Mouse (Mus musculus): ENCODE results near the gene Myh11. TPM values are rescaled to one million over a fixed set of nuclear protein-coding genes. Genes with fewer than 3 reads are reported as not detected.

Gene Myh11
- total and polyA plus RNA-seq, 3 experiments, result 0.01 TPM; not detected in 2

DNA sequence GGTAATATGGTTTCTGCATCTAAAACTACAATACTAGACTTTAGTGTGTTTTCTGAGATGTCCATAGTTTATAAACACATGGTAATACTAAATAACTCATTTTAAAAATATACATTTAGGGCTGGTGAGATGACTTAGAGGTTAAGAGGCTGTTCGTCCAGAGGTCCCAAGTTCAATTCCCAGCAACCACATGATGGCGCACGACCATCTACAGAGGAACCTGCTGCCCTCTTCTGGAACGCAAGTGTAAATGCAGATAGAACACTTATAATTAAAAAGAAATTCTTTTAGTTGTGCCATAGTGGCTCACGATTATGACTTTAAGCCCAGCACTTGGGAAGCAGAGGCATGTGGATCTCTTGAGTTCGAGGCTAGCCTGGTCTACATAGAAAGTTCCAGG is 20.2 kb upstream of the Myh11 start (continued):
- TF ChIP-seq MYC (IDR thresholded peaks at IDR 0.05; ENCODE audit: low read depth, low read length), result 0 out of 2 replicates have a peak, but pooled peaks have one; percentile 33

DNA sequence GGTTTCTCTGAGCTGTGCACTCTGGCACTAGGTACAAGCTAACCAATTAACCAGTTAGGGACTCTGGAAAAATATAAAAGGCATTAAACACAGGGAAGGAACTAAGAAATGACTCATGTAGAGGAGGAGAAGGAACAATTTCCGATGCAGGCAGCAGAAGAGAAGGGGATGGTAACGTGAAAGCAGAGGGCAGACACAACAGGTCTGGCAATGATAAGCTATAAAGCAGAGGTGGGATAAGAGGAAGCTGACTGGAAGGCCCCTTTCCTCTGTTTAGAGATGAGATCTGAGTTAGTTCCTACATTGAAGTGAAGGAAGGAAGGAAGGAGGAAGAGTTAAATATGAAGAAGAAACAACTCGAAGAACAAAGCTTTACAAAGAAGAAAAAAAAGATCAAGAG is 18.7 kb upstream of the Myh11 start:
- peaks cover 1 to 46% of the 10 kb centered on the region in 2 experiments; a peak in 3 of 4 replicates for H3K36me3 ChIP-seq (ENCODE audit: control insufficient read depth in 1 of 2, insufficient read depth in 2 of 2, low read length in 2 of 2)
- peak overlapping the region; percentile 74 for H3K27ac ChIP-seq (ENCODE audit: control insufficient read depth, low read depth, low read length)
- no peak overlapping the region for H3K4me3 ChIP-seq (ENCODE audit: control insufficient read depth in 1 of 2, insufficient read depth in 1 of 2, low read depth in 2 of 2, low read length in 2 of 2)
- H3K9ac ChIP-seq (ENCODE audit: control insufficient read depth, low read depth, low read length, poor library complexity, severe bottlenecking), result no peak overlapping the region
- no peaks in the 10 kb centered on the region for H3K27me3 ChIP-seq (ENCODE audit: control insufficient read depth in 1 of 2, insufficient read depth in 2 of 2, low read length in 2 of 2)
- H3K9me3 ChIP-seq (replicated peaks; ENCODE audit: insufficient read depth, low read length), result no peaks in the 10 kb centered on the region
- peak; percentile 86 for DNase-seq (ENCODE audit: low read depth, low spot score)
- H3K79me2 ChIP-seq (ENCODE audit: control insufficient read depth, insufficient read depth, low read length, poor library complexity), result peaks cover 4% of the 10 kb centered on the region
- H3K4me1 ChIP-seq (ENCODE audit: control insufficient read depth in 1 of 2, insufficient read depth in 2 of 2, low read length in 2 of 2), result peaks cover 13 to 39% of the 10 kb centered on the region in 2 experiments
- TF ChIP-seq NRF1 (IDR thresholded peaks at IDR 0.05; ENCODE audit: insufficient read depth, low read depth, low read length, poor library complexity, severe bottlenecking) (no peak), MXI1 (IDR thresholded peaks at IDR 0.05; ENCODE audit: low read depth, low read length) (peak; percentile 43; the same call in 1 of the 2 replicates), SIN3A (IDR thresholded peaks at IDR 0.05; ENCODE audit: low read length) (peak; percentile 64; the same call in 1 of the 2 replicates), USF2 (IDR thresholded peaks at IDR 0.05; ENCODE audit: borderline replicate concordance in 1 of 2, insufficient read depth in 1 of 2, low read depth in 1 of 2, low read length in 2 of 2) (no peak), RAD21 (IDR thresholded peaks at IDR 0.05; ENCODE audit: low read depth, low read length) (no peak), GABPA (IDR thresholded peaks at IDR 0.05; ENCODE audit: low read depth, low read length) (no peak), TBP (IDR thresholded peaks at IDR 0.05; ENCODE audit: low read depth, low read length) (0 out of 2 replicates have a peak, but pooled peaks have one; percentile 15), BHLHE40 (IDR thresholded peaks at IDR 0.05; ENCODE audit: borderline replicate concordance, low read depth, low read length) (peak; percentile 68; the same call in 1 of the 2 replicates), EP300 (IDR thresholded peaks at IDR 0.05; ENCODE audit: low read depth in 1 of 2, low read length in 2 of 2) (peak; percentile 88 to 90), USF1 (IDR thresholded peaks at IDR 0.05; ENCODE audit: low read depth, low read length) (no peak), MYC (IDR thresholded peaks at IDR 0.05; ENCODE audit: low read depth, low read length) (peak; percentile 16; the same call in 1 of the 2 replicates), ETS1 (IDR thresholded peaks at IDR 0.05; ENCODE audit: low read depth, low read length) (peak; percentile 77), TAL1 (IDR thresholded peaks at IDR 0.05; ENCODE audit: low read length) (peak; percentile 88), POLR2AphosphoS2 (IDR thresholded peaks at IDR 0.05; ENCODE audit: low read length) (no peak), ZNF384 (IDR thresholded peaks at IDR 0.05; ENCODE audit: low read depth, low read length) (no peak), POLR2A (IDR thresholded peaks at IDR 0.05; ENCODE audit: control insufficient read depth in 1 of 2, insufficient read depth in 1 of 2, low read depth in 1 of 2, low read length in 2 of 2, poor library complexity in 1 of 2) (no peak), MAX (IDR thresholded peaks at IDR 0.05; ENCODE audit: low read length) (no peak), POLR2AphosphoS5 (IDR thresholded peaks at IDR 0.05; ENCODE audit: borderline replicate concordance, low read depth, low read length) (no peak), NELFE (IDR thresholded peaks at IDR 0.05; ENCODE audit: low read depth, low read length) (no peak), MEF2A (IDR thresholded peaks at IDR 0.05; ENCODE audit: extremely low read depth, insufficient replicate concordance, low read depth, low read length, poor library complexity, severe bottlenecking) (no peak), UBTF (IDR thresholded peaks at IDR 0.05; ENCODE audit: borderline replicate concordance, insufficient read depth, low read depth, low read length) (no peak), HCFC1 (IDR thresholded peaks at IDR 0.05; ENCODE audit: low read depth, low read length) (no peak), TCF12 (IDR thresholded peaks at IDR 0.05; ENCODE audit: low read depth, low read length) (peak; percentile 85), GATA1 (IDR thresholded peaks at IDR 0.05; ENCODE audit: low read depth, low read length) (peak; percentile 85), MAZ (IDR thresholded peaks at IDR 0.05; ENCODE audit: low read depth, low read length) (0 out of 2 replicates have a peak, but pooled peaks have one; percentile 25), KAT2A (conservative IDR thresholded peaks at IDR 0.05; ENCODE audit: low read depth, low read length) (no peak), RCOR1 (IDR thresholded peaks at IDR 0.05; ENCODE audit: low read depth, low read length) (peak; percentile 80), JUND (IDR thresholded peaks at IDR 0.05; ENCODE audit: low read depth, low read length) (peak; percentile 58; the same call in 1 of the 2 replicates), ELF1 (IDR thresholded peaks at IDR 0.05; ENCODE audit: low read depth, low read length) (no peak), CHD2 (IDR thresholded peaks at IDR 0.05; ENCODE audit: low read length) (no peak), SMC3 (IDR thresholded peaks at IDR 0.05; ENCODE audit: low read depth, low read length) (no peak), MYB (IDR thresholded peaks at IDR 0.05; ENCODE audit: low read depth, low read length) (no peak), MAFK (IDR thresholded peaks at IDR 0.05; ENCODE audit: borderline replicate concordance, low read depth, low read length) (no peak), CHD1 (IDR thresholded peaks at IDR 0.05; ENCODE audit: low read depth, low read length) (no peak), ZC3H11A (IDR thresholded peaks at IDR 0.05; ENCODE audit: low read depth, low read length) (no peak)
